Mouse (Mus musculus) small intestine, adult 2 months (tissue): Measurements from ENCODE around the gene Diaph3.

Experiments
- CTCF ChIP-seq: fragments of 200-500 bp; IDR thresholded peaks from 2 replicates; pipeline ENCODE4 v1.5.1; 2012; ENCODE audit warnings: low read depth, mild to moderate bottlenecking, control low read depth, inconsistent platforms, low read length, moderate library complexity, mixed read lengths; ENCODE audit not compliant: insufficient replicate concordance, insufficient read length; ENCODE audit errors: extremely low read depth
- POLR2A ChIP-seq: fragments of 200-500 bp; IDR thresholded peaks from 2 replicates; pipeline ENCODE4 v1.6.1; 2012; ENCODE audit warnings: low read depth, mild to moderate bottlenecking, control low read depth, inconsistent platforms, low read length, moderate library complexity

DNA sequence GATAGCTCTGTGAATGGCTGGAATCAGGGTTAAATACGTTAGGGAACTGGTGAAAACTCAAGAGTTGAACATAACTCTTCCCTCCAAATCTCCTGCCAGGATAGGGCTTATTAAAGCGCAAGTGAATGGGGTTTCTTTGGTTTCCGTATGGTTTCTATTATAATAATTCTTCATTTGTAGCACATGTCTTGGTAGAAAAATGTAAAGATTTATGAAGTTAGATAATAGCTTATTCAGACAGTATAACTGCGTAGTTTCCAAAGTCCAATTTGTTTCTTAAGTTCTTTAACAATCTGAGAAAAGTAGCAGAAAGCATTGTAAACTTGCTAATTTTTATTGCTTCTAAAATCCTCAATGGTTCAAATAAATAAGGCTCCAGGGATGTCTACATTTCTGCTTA lies 448.3 kb downstream of the Diaph3 start:
- TF ChIP-seq CTCF (no peak), POLR2A (no peak)
